Mouse (Mus musculus) natural killer cell, adult 2 months (primary cell): Measurements from ENCODE around the gene Sox6.
"Not testable (repeated sequence)": the region's sequence is repeated elsewhere in the genome, so short reads cannot be mapped to it uniquely, and the experiment has no call there.

Source experiments
- DNase-seq, 2 experiments: peaks; one replicate each; pipeline ENCODE4 v3.0.0; 2022; ENCODE audit warnings: low spot score in 2 of 2

Gene Sox6

GRCm38 (mm10) chr7:116038511-116038910 lies at the start of gene Sox6:
Gene Sox6, minus strand, starts transcription at chr7:116038796.
- DNase-seq, result no peak

DNA sequence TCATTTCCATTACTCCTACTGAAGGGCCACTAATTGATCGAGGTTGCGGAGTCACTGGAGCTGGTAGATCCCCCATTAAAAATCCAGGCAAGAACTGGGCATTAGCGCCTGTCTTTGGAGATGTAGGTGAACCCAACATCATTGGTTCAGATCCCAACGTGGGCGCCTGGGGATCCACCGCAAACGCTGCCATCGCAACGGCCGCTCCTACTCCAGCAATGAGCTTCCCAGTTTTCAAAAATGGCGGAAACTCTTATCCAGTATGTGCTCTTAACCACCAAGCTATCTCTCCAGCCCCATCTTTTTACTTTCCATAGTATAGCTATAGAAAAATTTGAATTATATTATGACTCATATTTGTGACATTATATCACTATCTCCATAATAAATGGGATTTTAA lies 45.8 kb upstream of the Sox6 start, which contains the start of gene Gm4353:
Gm4353 (minus strand) TSS at position 270 of the 400 bp plus-strand sequence.
- DNase-seq, result not testable (repeated sequence)

DNA sequence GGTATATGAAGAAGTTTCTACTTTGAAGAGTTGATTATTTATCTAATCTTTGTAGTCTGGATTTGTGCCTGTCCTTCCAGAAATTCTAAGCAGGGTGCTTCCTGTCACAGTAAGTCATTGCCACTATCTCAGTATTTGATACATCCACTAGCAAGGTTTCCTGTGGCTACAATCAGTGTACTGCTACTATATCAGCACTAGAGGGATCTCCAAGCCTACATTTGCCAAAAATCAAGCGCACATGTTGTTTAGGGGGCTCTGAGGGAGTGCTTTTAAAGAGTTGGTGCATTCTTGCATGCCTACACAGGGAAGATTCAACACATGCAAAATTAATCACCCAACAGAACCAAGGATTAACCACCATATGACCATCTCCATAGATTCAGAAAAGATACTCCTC lies 22.1 kb upstream of the Sox6 start:
- no peak for DNase-seq

GRCm38 (mm10) chr7:116040470-116041019 lies 1.9 kb upstream of the Sox6 start:
- no peak for DNase-seq

GRCm38 (mm10) chr7:116039538-116040466 lies 1.2 kb upstream of the Sox6 start:
- DNase-seq, result peak; percentile 57 to 64

DNA sequence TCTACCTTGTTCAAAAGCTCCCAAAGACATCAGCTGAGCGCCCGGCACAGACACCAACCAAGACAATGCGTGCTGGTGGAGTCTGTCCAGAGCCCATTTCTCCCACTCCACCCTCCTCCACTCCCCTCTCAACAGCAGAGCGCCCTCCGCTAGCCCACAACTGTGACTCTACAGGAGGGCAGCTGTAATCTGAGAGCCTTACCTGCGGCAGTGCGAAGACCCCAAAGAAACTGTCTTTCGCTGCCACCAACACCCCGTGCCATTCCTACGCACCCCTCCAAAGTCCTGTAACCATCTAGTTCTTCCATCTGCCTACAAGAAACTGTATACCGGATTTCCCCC lies 571 bp upstream of the Sox6 start, which contains the start of gene 1110004F10Rik:
1110004F10Rik (plus strand) TSS at position 202 of the 342 bp plus-strand sequence.
- no peak for DNase-seq

- DNase-seq, result no peak
Observed at GRCm38 (mm10) chr7:116038024-116038423, 572 bp downstream of the Sox6 start.

- no peak for DNase-seq
Observed at GRCm38 (mm10) chr7:116036591-116037555, 1.7 kb downstream of the Sox6 start.

DNA sequence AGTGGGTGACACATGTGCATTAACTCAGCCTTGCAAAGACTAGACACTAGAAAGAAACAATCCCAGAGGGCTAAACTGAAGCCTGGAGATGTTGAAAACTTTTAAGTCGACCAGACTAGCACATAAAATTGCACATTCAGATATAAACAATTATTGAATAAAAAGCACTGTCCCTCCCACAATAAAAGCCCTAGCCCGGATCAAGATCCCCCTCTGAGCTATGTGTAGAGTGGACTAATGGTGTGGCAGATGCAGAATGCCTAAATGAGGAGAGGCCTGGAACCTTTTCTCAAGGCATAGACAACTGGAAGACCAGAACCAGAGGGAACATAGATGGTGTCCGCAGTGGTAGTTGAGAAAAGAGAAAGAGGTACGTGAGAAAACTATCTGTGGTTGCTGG lies 3.1 kb downstream of the Sox6 start:
- DNase-seq, result no peak

- no peak for DNase-seq
Observed at GRCm38 (mm10) chr7:116034282-116034758, 4.3 kb downstream of the Sox6 start.

- DNase-seq, result no peak
Observed at GRCm38 (mm10) chr7:116033371-116034241, 5.0 kb downstream of the Sox6 start.

DNA sequence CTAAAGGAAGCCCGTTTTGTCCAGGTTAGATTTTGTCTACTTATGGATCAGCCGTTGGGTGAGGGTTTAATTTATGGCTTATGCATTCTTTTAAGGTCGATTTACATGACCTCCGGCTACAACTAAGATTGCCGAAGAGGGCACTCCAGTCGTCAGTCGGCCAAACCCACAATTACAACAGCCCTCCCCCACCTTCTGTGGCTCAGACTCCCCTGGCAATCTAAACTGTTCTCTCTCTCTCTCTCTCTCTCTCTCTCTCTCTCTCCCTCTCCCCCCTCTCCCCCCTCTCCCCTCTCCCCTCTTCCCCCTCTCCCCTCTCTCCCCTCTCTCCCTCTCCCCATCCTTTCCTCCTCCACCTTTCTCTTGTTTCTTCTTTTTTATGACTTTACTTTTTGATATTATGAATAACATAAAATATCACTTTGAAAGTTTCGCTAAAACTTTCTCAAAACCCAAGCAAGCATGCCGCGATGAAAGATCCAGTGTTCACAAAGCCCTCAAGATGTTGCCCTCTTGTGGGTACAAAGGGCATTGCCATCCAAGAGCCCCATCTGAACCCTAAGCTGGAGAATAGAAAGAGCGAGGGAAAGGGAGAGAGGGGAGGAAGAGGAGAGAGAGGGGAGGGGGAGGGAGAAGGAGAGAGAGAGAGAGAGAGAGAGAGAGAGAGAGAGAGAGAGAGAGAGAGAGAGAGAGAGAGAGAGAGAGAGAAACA lies 5.8 kb downstream of the Sox6 start:
- DNase-seq, result peak; percentile 34 to 47

DNA sequence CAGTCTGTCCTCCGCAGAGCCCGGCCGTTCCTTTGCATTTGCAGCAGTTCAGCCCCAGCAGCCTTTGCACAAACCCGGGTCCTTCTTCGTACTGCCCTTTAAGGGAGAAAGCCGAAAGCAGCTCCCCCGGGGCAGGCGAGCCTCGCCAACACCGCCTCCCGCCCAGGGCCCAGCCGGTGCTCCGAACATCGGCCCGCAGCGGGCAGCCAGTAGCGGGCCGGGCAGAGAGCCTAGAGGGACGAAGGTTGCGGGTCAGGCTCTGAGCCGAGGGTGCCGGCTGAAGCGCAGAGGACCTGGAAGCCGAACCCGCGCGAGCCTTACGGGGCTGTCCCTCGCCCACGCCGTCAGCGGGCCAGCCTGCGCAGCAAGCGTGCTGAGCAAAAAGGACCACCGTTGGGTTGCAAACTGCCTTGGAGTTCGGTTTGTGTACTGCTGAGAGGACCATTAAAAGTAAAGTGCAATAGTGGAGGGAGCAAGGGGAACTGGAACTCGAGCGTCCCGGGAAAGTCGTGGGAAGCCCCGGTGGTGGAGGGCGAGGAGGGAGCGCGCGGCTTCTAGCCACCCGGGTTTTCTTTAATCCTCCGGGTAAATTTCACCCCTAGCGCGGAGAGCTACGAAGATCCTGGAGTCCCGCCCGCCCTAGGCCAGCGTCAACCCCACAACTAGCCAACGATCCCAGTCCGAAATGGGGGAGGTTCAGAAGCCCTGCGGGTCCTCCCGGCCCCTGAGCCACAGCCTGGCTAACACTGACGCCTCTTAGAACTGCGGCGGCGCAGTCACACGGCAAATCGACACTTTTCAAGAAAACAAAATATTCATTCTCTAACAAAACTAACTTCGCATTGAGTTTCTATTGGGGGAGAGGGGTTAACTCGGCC lies 6.6 kb downstream of the Sox6 start:
- no peak for DNase-seq

DNA sequence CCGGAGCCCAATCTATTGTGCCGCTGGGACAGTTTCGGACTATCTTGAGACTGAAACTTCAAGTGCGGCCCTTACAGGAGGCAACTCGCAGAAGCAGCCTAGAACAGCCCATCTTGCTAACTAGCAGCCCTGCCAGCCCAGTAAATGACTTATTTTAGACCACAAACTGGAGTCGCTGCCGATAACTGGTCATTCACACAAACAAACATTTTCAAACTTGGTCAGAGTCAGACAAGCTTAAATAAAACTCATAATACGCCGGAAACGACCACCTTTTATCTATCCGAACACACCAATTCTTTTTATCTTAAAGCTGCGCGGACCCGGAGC lies 7.2 kb downstream of the Sox6 start:
- DNase-seq, result no peak

GRCm38 (mm10) chr7:116030597-116031387 lies 7.8 kb downstream of the Sox6 start:
- DNase-seq, result no peak

DNA sequence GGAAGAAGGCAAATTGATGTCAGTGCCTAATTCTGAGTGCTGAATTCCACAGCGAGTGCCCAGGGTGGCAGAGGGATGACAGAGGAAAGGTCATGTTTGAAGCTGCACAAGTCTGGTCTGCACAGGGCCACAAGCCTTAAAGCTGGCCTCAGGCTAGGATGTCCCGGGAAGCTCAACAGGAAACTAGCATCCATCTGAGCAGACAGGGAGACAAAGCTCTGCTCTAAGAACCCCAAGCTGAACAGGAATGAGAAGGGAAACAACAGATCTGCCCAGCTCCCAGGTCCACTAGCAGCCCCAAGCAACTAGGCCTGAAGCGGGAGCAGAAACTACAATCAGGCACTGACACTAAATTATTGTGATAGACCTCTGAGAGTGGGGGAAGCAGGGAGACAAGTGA lies 8.6 kb downstream of the Sox6 start:
- DNase-seq, result no peak

GRCm38 (mm10) chr7:116002726-116003125 lies 35.9 kb downstream of the Sox6 start:
- DNase-seq, result no peak

GRCm38 (mm10) chr7:115988109-115988779 lies 50.4 kb downstream of the Sox6 start:
- DNase-seq, result no peak
